In the genomic region with DNA sequence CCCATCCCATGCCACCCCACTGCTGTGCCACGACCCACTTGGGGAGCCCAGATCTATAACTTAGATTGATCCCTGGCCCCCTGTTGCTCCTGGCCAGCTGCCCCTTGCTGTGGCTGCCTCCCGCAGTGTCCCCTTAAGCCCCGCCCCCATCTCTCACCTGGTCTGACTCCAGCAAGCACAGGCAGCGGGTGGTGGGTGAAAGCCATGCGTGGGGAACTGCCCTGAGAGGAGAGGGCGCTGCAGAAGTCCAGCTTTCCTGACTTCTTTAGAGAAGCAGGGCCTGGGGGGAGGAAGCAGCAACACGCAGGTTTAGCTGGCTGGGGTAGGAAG, we compare ENCODE assay signal across 8 mouse cellular contexts. TPM values are rescaled to one million over a fixed set of nuclear protein-coding genes. Genes with fewer than 3 reads are reported as not detected.
DNase-seq lines count a peak whose midpoint lies in the region; ATAC-seq and TF ChIP-seq lines count a peak whose summit lies in the region.

No protein-coding gene starts in this region.

- 19% methylated on average over 7 of the region's 7 CpGs for WGBS in forebrain, postnatal 0 days
- 10% methylated on average over 7 of the region's 7 CpGs for WGBS in limb, embryonic 12.5 days
- WGBS in neural tube, embryonic 12.5 days = 37% methylated on average over 7 of the region's 7 CpGs

- peak overlapping the region; percentile 82 for H3K27ac ChIP-seq in forebrain, postnatal 0 days (ENCODE audit: low read depth, low read length)
- peak overlapping the region; percentile 99 for H3K27ac ChIP-seq in limb, embryonic 12.5 days
- H3K27ac ChIP-seq in neural tube, embryonic 12.5 days = peak overlapping the region; percentile 65

- H3K36me3 ChIP-seq in forebrain, postnatal 0 days (ENCODE audit: insufficient read depth) = peaks cover 75% of the 10 kb centered on the region
- H3K36me3 ChIP-seq in limb, embryonic 12.5 days = peaks cover 79% of the 10 kb centered on the region
- H3K36me3 ChIP-seq in neural tube, embryonic 12.5 days = peaks cover 6% of the 10 kb centered on the region

- no peak for TF ChIP-seq CTCF in forebrain, postnatal 0 days (IDR thresholded peaks at IDR 0.05; ENCODE audit: low read depth)

- peak; percentile 51 for DNase-seq in cerebellum, adult 8-10 months
- no peak for DNase-seq in cerebellum, postnatal 36 days
- peak; percentile 10 for DNase-seq in forebrain, postnatal 0 days
- no peak for DNase-seq in ovary, postnatal 36 days (ENCODE audit: low spot score)
- no peak for DNase-seq in embryo, embryonic 10.5 days (ENCODE audit: low spot score)

- peak overlapping the region; percentile 25; the same call in 1 of the 2 replicates for H3K9ac ChIP-seq in forebrain, postnatal 0 days
- peak overlapping the region; percentile 65 for H3K9ac ChIP-seq in limb, embryonic 12.5 days (replicated peaks)
- H3K9ac ChIP-seq in neural tube, embryonic 12.5 days = peak overlapping the region; percentile 26; the same call in 1 of the 2 replicates

- no peaks in the 10 kb centered on the region for H3K27me3 ChIP-seq in forebrain, postnatal 0 days (ENCODE audit: insufficient read depth, low read length)
- H3K27me3 ChIP-seq in limb, embryonic 12.5 days = peaks cover 10% of the 10 kb centered on the region
- peaks cover 31% of the 10 kb centered on the region for H3K27me3 ChIP-seq in neural tube, embryonic 12.5 days (replicated peaks)

- no peak overlapping the region for H3K4me3 ChIP-seq in forebrain, postnatal 0 days (ENCODE audit: low read depth, low read length)
- peak overlapping the region; percentile 27 for H3K4me3 ChIP-seq in limb, embryonic 12.5 days (replicated peaks)
- no peak overlapping the region for H3K4me3 ChIP-seq in neural tube, embryonic 12.5 days

- no peak overlapping the region for H3K4me2 ChIP-seq in forebrain, postnatal 0 days (ENCODE audit: low read depth)
- peak overlapping the region; percentile 54 for H3K4me2 ChIP-seq in limb, embryonic 12.5 days
- H3K4me2 ChIP-seq in neural tube, embryonic 12.5 days (replicated peaks) = peak overlapping the region; percentile 18

- H3K4me1 ChIP-seq in forebrain, postnatal 0 days (ENCODE audit: insufficient read depth) = peaks cover 18% of the 10 kb centered on the region
- H3K4me1 ChIP-seq in limb, embryonic 12.5 days (replicated peaks) = peaks cover 84% of the 10 kb centered on the region
- peaks cover 54% of the 10 kb centered on the region for H3K4me1 ChIP-seq in neural tube, embryonic 12.5 days

- peak; percentile 35 for ATAC-seq in CD4-positive, CD25-positive, alpha-beta regulatory T cell, adult 4 months
- no peak for ATAC-seq in forebrain, postnatal 0 days
- ATAC-seq in limb, embryonic 12.5 days (ENCODE audit: insufficient number of reproducible peaks, insufficient read depth, low FRiP score, low TSS enrichment, low read depth) = no peak
- ATAC-seq in neural tube, embryonic 12.5 days (ENCODE audit: low FRiP score, low read depth) = no peak

- H3K9me3 ChIP-seq in forebrain, postnatal 0 days (ENCODE audit: low read length) = no peaks in the 10 kb centered on the region
- no peaks in the 10 kb centered on the region for H3K9me3 ChIP-seq in limb, embryonic 12.5 days
- no peaks in the 10 kb centered on the region for H3K9me3 ChIP-seq in neural tube, embryonic 12.5 days

RNA-seq across cellular contexts. Expression of gene G430095P16Rik, which starts 0.7 kb away (rescaled TPM):
- polyA plus RNA-seq in CD4-positive, CD25-positive, alpha-beta regulatory T cell, adult 4 months (2017; shearing (Covaris generic)) = 10 to 100 TPM; 24.3 to 28.6 TPM
- not detected in 2 replicates for total RNA-seq in forebrain, postnatal 0 days (2014; rRNA removed)
- 0.56 and 1.0 TPM in 2 replicates for polyA plus RNA-seq in forebrain, postnatal 0 days (2015; fragmentation: Nextera tagmentation; extraction: Ambion mirVana)
- 9.7 and 11.8 TPM in 2 replicates for polyA plus RNA-seq in limb, embryonic 12.5 days (2016; fragmentation: Nextera tagmentation; extraction: Ambion mirVana)
- polyA plus RNA-seq in neural tube, embryonic 12.5 days (2016; fragmentation: Nextera tagmentation; extraction: Ambion mirVana) = 2.5 and 2.6 TPM in 2 replicates

RNA-seq across cellular contexts. Expression of gene Lyl1, which starts 22.3 kb away (rescaled TPM):
- 1 to 10 TPM; 2.0 to 2.6 TPM for polyA plus RNA-seq in CD4-positive, CD25-positive, alpha-beta regulatory T cell, adult 4 months (2017; shearing (Covaris generic))
- 2.2 and 2.7 TPM in 2 replicates for total RNA-seq in forebrain, postnatal 0 days (2014; rRNA removed)
- 2.4 and 2.5 TPM in 2 replicates for polyA plus RNA-seq in forebrain, postnatal 0 days (2015; fragmentation: Nextera tagmentation; extraction: Ambion mirVana)
- polyA plus RNA-seq in limb, embryonic 12.5 days (2016; fragmentation: Nextera tagmentation; extraction: Ambion mirVana) = 3.7 and 4.7 TPM in 2 replicates
- polyA plus RNA-seq in neural tube, embryonic 12.5 days (2016; fragmentation: Nextera tagmentation; extraction: Ambion mirVana) = 4.4 and 4.5 TPM in 2 replicates

RNA-seq across cellular contexts. Expression of gene Nacc1, which starts 35.9 kb away (rescaled TPM):
- polyA plus RNA-seq in CD4-positive, CD25-positive, alpha-beta regulatory T cell, adult 4 months (2017; shearing (Covaris generic)) = 1 to 10 TPM; 8.1 to 9.1 TPM
- 65.9 and 78.2 TPM in 2 replicates for total RNA-seq in forebrain, postnatal 0 days (2014; rRNA removed)
- 14.6 and 14.7 TPM in 2 replicates for polyA plus RNA-seq in forebrain, postnatal 0 days (2015; fragmentation: Nextera tagmentation; extraction: Ambion mirVana)
- 16.9 and 21.4 TPM in 2 replicates for polyA plus RNA-seq in limb, embryonic 12.5 days (2016; fragmentation: Nextera tagmentation; extraction: Ambion mirVana)
- 17.2 and 19.2 TPM in 2 replicates for polyA plus RNA-seq in neural tube, embryonic 12.5 days (2016; fragmentation: Nextera tagmentation; extraction: Ambion mirVana)

RNA-seq across cellular contexts. Expression of gene Trmt1, which starts 37.4 kb away (rescaled TPM):
- polyA plus RNA-seq in CD4-positive, CD25-positive, alpha-beta regulatory T cell, adult 4 months (2017; shearing (Covaris generic)) = 10 to 100 TPM; 45.0 to 60.3 TPM
- 89.5 and 94.8 TPM in 2 replicates for total RNA-seq in forebrain, postnatal 0 days (2014; rRNA removed)
- polyA plus RNA-seq in forebrain, postnatal 0 days (2015; fragmentation: Nextera tagmentation; extraction: Ambion mirVana) = 59.8 and 67.5 TPM in 2 replicates
- polyA plus RNA-seq in limb, embryonic 12.5 days (2016; fragmentation: Nextera tagmentation; extraction: Ambion mirVana) = 63.4 and 66.9 TPM in 2 replicates
- 58.5 and 59.1 TPM in 2 replicates for polyA plus RNA-seq in neural tube, embryonic 12.5 days (2016; fragmentation: Nextera tagmentation; extraction: Ambion mirVana)

Comparison
In these comparisons a context has a peak if more than half of its experiments do, and no peak if none do; other contexts are left out.
1. DNase-seq: peak in cerebellum, adult 8-10 months (single experiment) and forebrain, postnatal 0 days (single experiment); none in cerebellum, postnatal 36 days (0 of 2), ovary, postnatal 36 days (single experiment) and embryo, embryonic 10.5 days (single experiment).
2. Peak in every context shown above with its lines, with median percentiles within 50 percentile points of each other: H3K27ac ChIP-seq and H3K9ac ChIP-seq.